In the genomic region with DNA sequence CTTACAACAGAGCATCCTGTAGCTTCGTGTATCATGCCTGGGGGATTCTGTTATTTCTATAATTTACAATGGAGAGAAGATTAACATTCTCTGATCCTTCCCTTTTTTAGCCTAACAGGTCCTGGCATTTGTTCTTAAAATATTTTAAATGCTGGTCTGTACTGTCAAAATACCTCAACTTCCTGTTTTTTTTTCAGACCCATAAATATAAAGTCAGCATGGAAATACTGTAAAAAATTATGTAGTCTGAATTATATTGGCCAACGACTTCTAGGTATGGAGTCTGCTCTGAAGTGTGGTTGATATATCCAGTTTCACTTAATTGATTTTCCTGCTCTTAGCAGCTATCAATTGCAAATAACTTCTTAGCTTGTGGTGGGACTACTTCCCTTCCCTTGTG, we compare ENCODE assay signal across 15 mouse cellular contexts.
"Had no signal": no experiment of that assay in that cellular context is flagged by ENCODE, and none has a peak within 500 bp of the region (broad histone marks: within the 10 kb centered on the region; RNA-seq: fewer than 3 reads in every experiment).

No protein-coding gene starts in this region.

- DNase-seq: retina, postnatal 1 day; right cerebral cortex, adult 18-20 months; right cerebral cortex, postnatal 14 days; right cerebral cortex, postnatal 25 days; right cerebral cortex, postnatal 4 days; spleen, adult 18-20 months; thymus, adult 18-20 months; thymus, adult 2 months; thymus, postnatal 14 days; thymus, postnatal 25 days; thymus, postnatal 36 days; thymus, postnatal 4 days had no signal

- H3K9ac ChIP-seq: neural tube, embryonic 15.5 days; stomach, embryonic 15.5 days had no signal

- H3K27me3 ChIP-seq: neural tube, embryonic 15.5 days; stomach, embryonic 15.5 days had no signal

- H3K27ac ChIP-seq: neural tube, embryonic 15.5 days; stomach, embryonic 15.5 days; stomach, postnatal 0 days had no signal

- H3K4me2 ChIP-seq: neural tube, embryonic 15.5 days; stomach, embryonic 15.5 days had no signal

- H3K4me1 ChIP-seq: neural tube, embryonic 15.5 days; stomach, embryonic 15.5 days had no signal

- H3K4me3 ChIP-seq: neural tube, embryonic 15.5 days; stomach, embryonic 15.5 days had no signal

- H3K9me3 ChIP-seq: neural tube, embryonic 15.5 days; stomach, embryonic 15.5 days had no signal

- H3K36me3 ChIP-seq: neural tube, embryonic 15.5 days; stomach, embryonic 15.5 days had no signal
